Mouse (Mus musculus): ENCODE measurements around the gene Tex12. TPM values are rescaled to one million over a fixed set of nuclear protein-coding genes. Genes with fewer than 3 reads are reported as not detected.

Tex12 gene
- polyA plus RNA-seq, 1 experiment from 2014 or later = not detected

GRCm38 (mm10) chr9:50542401-50542800, 18.7 kb downstream of the Tex12 start:
- H3K36me3 ChIP-seq (ENCODE audit: control insufficient read depth, insufficient read depth) = no peaks in the 10 kb centered on the region
- no peak overlapping the region for H3K27ac ChIP-seq (ENCODE audit: low read length)
- H3K4me1 ChIP-seq (replicated peaks; ENCODE audit: control insufficient read depth, insufficient read depth, low read length) = peaks cover 4% of the 10 kb centered on the region; the same call in 1 of the 2 replicates
- no peak overlapping the region for H3K4me3 ChIP-seq (replicated peaks; ENCODE audit: low read length)
- no peaks in the 10 kb centered on the region for H3K27me3 ChIP-seq (replicated peaks; ENCODE audit: control insufficient read depth, insufficient read depth, low read length)
- no peak overlapping the region for H3K4me2 ChIP-seq (ENCODE audit: low read length)
- no peaks in the 10 kb centered on the region for H3K9me3 ChIP-seq (ENCODE audit: control insufficient read depth, low read length)
- 72% methylated on average over 9 of the region's 9 CpGs for WGBS
- no peak overlapping the region for H3K9ac ChIP-seq (replicated peaks; ENCODE audit: low read depth, low read length)
- ATAC-seq = no peak

- ATAC-seq = no peak
- no peaks in the 10 kb centered on the region for H3K36me3 ChIP-seq (ENCODE audit: control insufficient read depth, insufficient read depth)
- no peaks in the 10 kb centered on the region for H3K9me3 ChIP-seq (ENCODE audit: control insufficient read depth, low read length)
- H3K27ac ChIP-seq (ENCODE audit: low read length) = no peak overlapping the region
- peak overlapping the region; percentile 23 for H3K4me2 ChIP-seq (ENCODE audit: low read length)
- no peak overlapping the region for H3K4me3 ChIP-seq (replicated peaks; ENCODE audit: low read length)
- WGBS = 35% methylated on average over 7 of the region's 7 CpGs
- no peaks in the 10 kb centered on the region for H3K27me3 ChIP-seq (replicated peaks; ENCODE audit: control insufficient read depth, insufficient read depth, low read length)
- H3K4me1 ChIP-seq (replicated peaks; ENCODE audit: control insufficient read depth, insufficient read depth, low read length) = peaks cover 4% of the 10 kb centered on the region; the same call in 1 of the 2 replicates
- H3K9ac ChIP-seq (replicated peaks; ENCODE audit: low read depth, low read length) = no peak overlapping the region
These were observed 21.0 kb downstream of the Tex12 start for GRCm38 (mm10) chr9:50540170-50540569.

GRCm38 (mm10) chr9:50537295-50537694, 23.8 kb downstream of the Tex12 start:
- no peak overlapping the region for H3K27ac ChIP-seq (ENCODE audit: low read length)
- no peaks in the 10 kb centered on the region for H3K36me3 ChIP-seq (ENCODE audit: control insufficient read depth, insufficient read depth)
- H3K4me2 ChIP-seq (ENCODE audit: low read length) = no peak overlapping the region
- 89% methylated on average over 4 of the region's 4 CpGs for WGBS
- no peaks in the 10 kb centered on the region for H3K27me3 ChIP-seq (replicated peaks; ENCODE audit: control insufficient read depth, insufficient read depth, low read length)
- peaks cover 4% of the 10 kb centered on the region; the same call in 1 of the 2 replicates for H3K4me1 ChIP-seq (replicated peaks; ENCODE audit: control insufficient read depth, insufficient read depth, low read length)
- H3K9ac ChIP-seq (replicated peaks; ENCODE audit: low read depth, low read length) = no peak overlapping the region
- H3K9me3 ChIP-seq (ENCODE audit: control insufficient read depth, low read length) = no peaks in the 10 kb centered on the region
- H3K4me3 ChIP-seq (replicated peaks; ENCODE audit: low read length) = no peak overlapping the region
- no peak for ATAC-seq

GRCm38 (mm10) chr9:50536603-50537135, 24.5 kb downstream of the Tex12 start:
- WGBS = 83% methylated on average over 7 of the region's 7 CpGs
- ATAC-seq = no peak
- H3K27me3 ChIP-seq (replicated peaks; ENCODE audit: control insufficient read depth, insufficient read depth, low read length) = no peaks in the 10 kb centered on the region
- no peaks in the 10 kb centered on the region for H3K9me3 ChIP-seq (ENCODE audit: control insufficient read depth, low read length)
- H3K27ac ChIP-seq (ENCODE audit: low read length) = no peak overlapping the region
- H3K4me3 ChIP-seq (replicated peaks; ENCODE audit: low read length) = no peak overlapping the region
- peaks cover 4% of the 10 kb centered on the region; the same call in 1 of the 2 replicates for H3K4me1 ChIP-seq (replicated peaks; ENCODE audit: control insufficient read depth, insufficient read depth, low read length)
- no peaks in the 10 kb centered on the region for H3K36me3 ChIP-seq (ENCODE audit: control insufficient read depth, insufficient read depth)
- H3K9ac ChIP-seq (replicated peaks; ENCODE audit: low read depth, low read length) = no peak overlapping the region
- H3K4me2 ChIP-seq (ENCODE audit: low read length) = no peak overlapping the region

GRCm38 (mm10) chr9:50535930-50536329, 25.2 kb downstream of the Tex12 start:
- 80% methylated on average over 5 of the region's 5 CpGs for WGBS
- ATAC-seq = no peak

GRCm38 (mm10) chr9:50533791-50534190, 27.3 kb downstream of the Tex12 start:
- no peak overlapping the region for H3K9ac ChIP-seq (replicated peaks; ENCODE audit: low read depth, low read length)
- no peaks in the 10 kb centered on the region for H3K9me3 ChIP-seq (ENCODE audit: control insufficient read depth, low read length)
- no peaks in the 10 kb centered on the region for H3K4me1 ChIP-seq (replicated peaks; ENCODE audit: control insufficient read depth, insufficient read depth, low read length)
- H3K36me3 ChIP-seq (ENCODE audit: control insufficient read depth, insufficient read depth) = no peaks in the 10 kb centered on the region
- H3K4me3 ChIP-seq (replicated peaks; ENCODE audit: low read length) = no peak overlapping the region
- H3K27ac ChIP-seq (ENCODE audit: low read length) = no peak overlapping the region
- whole genome bisulfite sequencing = 75% methylated on average over 3 of the region's 3 CpGs
- ATAC-seq = no peak
- H3K4me2 ChIP-seq (ENCODE audit: low read length) = no peak overlapping the region
- H3K27me3 ChIP-seq (replicated peaks; ENCODE audit: control insufficient read depth, insufficient read depth, low read length) = no peaks in the 10 kb centered on the region

More at GRCm38 (mm10) chr9:50535930-50536329, 25.2 kb downstream of the Tex12 start:
- H3K36me3 ChIP-seq (ENCODE audit: control insufficient read depth, insufficient read depth) = no peaks in the 10 kb centered on the region
- no peaks in the 10 kb centered on the region for H3K9me3 ChIP-seq (ENCODE audit: control insufficient read depth, low read length)
- peaks cover 4% of the 10 kb centered on the region; the same call in 1 of the 2 replicates for H3K4me1 ChIP-seq (replicated peaks; ENCODE audit: control insufficient read depth, insufficient read depth, low read length)
- no peaks in the 10 kb centered on the region for H3K27me3 ChIP-seq (replicated peaks; ENCODE audit: control insufficient read depth, insufficient read depth, low read length)
- H3K4me2 ChIP-seq (ENCODE audit: low read length) = no peak overlapping the region
- H3K9ac ChIP-seq (replicated peaks; ENCODE audit: low read depth, low read length) = no peak overlapping the region
- H3K4me3 ChIP-seq (replicated peaks; ENCODE audit: low read length) = no peak overlapping the region
- no peak overlapping the region for H3K27ac ChIP-seq (ENCODE audit: low read length)

- ATAC-seq = no peak
- Histone ChIP-seq H3K4me2 (ENCODE audit: low read length) (no peak overlapping the region), H3K27me3 (replicated peaks; ENCODE audit: control insufficient read depth, insufficient read depth, low read length) (no peaks in the 10 kb centered on the region), H3K36me3 (ENCODE audit: control insufficient read depth, insufficient read depth) (no peaks in the 10 kb centered on the region), H3K4me3 (replicated peaks; ENCODE audit: low read length) (no peak overlapping the region), H3K9ac (replicated peaks; ENCODE audit: low read depth, low read length) (no peak overlapping the region), H3K4me1 (replicated peaks; ENCODE audit: control insufficient read depth, insufficient read depth, low read length) (no peaks in the 10 kb centered on the region), H3K9me3 (ENCODE audit: control insufficient read depth, low read length) (no peaks in the 10 kb centered on the region), H3K27ac (ENCODE audit: low read length) (no peak overlapping the region)
- WGBS = 85% methylated on average over 11 of the region's 11 CpGs
These were observed 27.8 kb downstream of the Tex12 start for GRCm38 (mm10) chr9:50533328-50533727.

- Histone ChIP-seq H3K4me3 (replicated peaks; ENCODE audit: low read length) (no peak overlapping the region), H3K27ac (ENCODE audit: low read length) (no peak overlapping the region), H3K9me3 (ENCODE audit: control insufficient read depth, low read length) (no peaks in the 10 kb centered on the region), H3K36me3 (ENCODE audit: control insufficient read depth, insufficient read depth) (no peaks in the 10 kb centered on the region), H3K4me2 (ENCODE audit: low read length) (no peak overlapping the region), H3K27me3 (replicated peaks; ENCODE audit: control insufficient read depth, insufficient read depth, low read length) (no peaks in the 10 kb centered on the region), H3K4me1 (replicated peaks; ENCODE audit: control insufficient read depth, insufficient read depth, low read length) (peaks cover 6% of the 10 kb centered on the region), H3K9ac (replicated peaks; ENCODE audit: low read depth, low read length) (no peak overlapping the region)
- ATAC-seq = no peak
- WGBS = 25% methylated on average over 2 of the region's 2 CpGs
These were observed 30.2 kb downstream of the Tex12 start for GRCm38 (mm10) chr9:50530890-50531289.

GRCm38 (mm10) chr9:50528293-50528892, 32.7 kb downstream of the Tex12 start, which contains the start of gene Pts:
Gene Pts, minus strand, starts transcription at chr9:50528724.
- Histone ChIP-seq H3K9ac (replicated peaks; ENCODE audit: low read depth, low read length) (peak within 1 kb of the TSS; percentile 74), H3K4me1 (replicated peaks; ENCODE audit: control insufficient read depth, insufficient read depth, low read length) (peaks cover 6% of the 10 kb centered on the region), H3K27me3 (replicated peaks; ENCODE audit: control insufficient read depth, insufficient read depth, low read length) (no peaks in the 10 kb centered on the region), H3K27ac (ENCODE audit: low read length) (peak within 1 kb of the TSS; percentile 69), H3K4me2 (ENCODE audit: low read length) (peak within 1 kb of the TSS; percentile 54), H3K9me3 (ENCODE audit: control insufficient read depth, low read length) (no peaks in the 10 kb centered on the region), H3K36me3 (ENCODE audit: control insufficient read depth, insufficient read depth) (no peaks in the 10 kb centered on the region), H3K4me3 (replicated peaks; ENCODE audit: low read length) (peak within 1 kb of the TSS; percentile 75)
- WGBS = under 1% methylated on average over 50 of the region's 54 CpGs
- ATAC-seq = peak; percentile 99
